Mouse (Mus musculus) cerebellum, adult 2 months (tissue): Measurements from ENCODE around the gene Stox2.

ENCODE experiments used
- CTCF ChIP-seq: fragments of 200-500 bp; IDR thresholded peaks from 2 replicates; pipeline ENCODE4 v1.5.1; 2011; ENCODE audit warnings: low read depth, mild to moderate bottlenecking, control low read depth, low read length, moderate library complexity, borderline replicate concordance; ENCODE audit not compliant: insufficient read depth
- POLR2A ChIP-seq: fragments of 200-500 bp; IDR thresholded peaks from 2 replicates; pipeline ENCODE4 v1.6.1; 2011; ENCODE audit warnings: low read length, control low read depth, borderline replicate concordance; ENCODE audit not compliant: insufficient read depth

- TF ChIP-seq CTCF = no peak
- TF ChIP-seq POLR2A = no peak
Observed at GRCm38 (mm10) chr8:47244202-47244601, 202.0 kb downstream of the Stox2 start.
